Mouse (Mus musculus) lung, postnatal 0 days (tissue): ENCODE results near the gene Btaf1. TPM values are rescaled to one million over a fixed set of nuclear protein-coding genes. Genes with fewer than 3 reads are reported as not detected.
A peak's percentile ranks its signal among the peaks of the same experiment; 100 is the strongest.

Experiments used
- ATAC-seq: fragments of 200-750 bp; cut with Nextera tagmentation; 2 replicates; pipeline ENCODE4 v1.8.0; 2017; ENCODE audit warnings: moderate library complexity
- DNase-seq: peaks from one replicate; pipeline ENCODE4 v3.0.0-alpha.2; 2016; ENCODE audit warnings: low spot score
- H3K27ac ChIP-seq: fragments of 300-500 bp; sonication (generic); 2 replicates; pipeline ENCODE4 v1.5.1; 2014; ENCODE audit warnings: antibody characterized with exemption, mild to moderate bottlenecking, low read length, mixed read lengths
- H3K27me3 ChIP-seq: fragments of 300-500 bp; sonication (generic); replicated peaks from 2 replicates; pipeline ENCODE4 v1.6.1; 2014; ENCODE audit warnings: low read length, mixed read lengths; ENCODE audit not compliant: insufficient read depth
- H3K36me3 ChIP-seq: fragments of 300-500 bp; sonication (generic); 2 replicates; pipeline ENCODE4 v1.6.1; 2014; ENCODE audit warnings: low read length, mixed read lengths; ENCODE audit not compliant: insufficient read depth
- H3K4me1 ChIP-seq: fragments of 300-500 bp; sonication (generic); 2 replicates; pipeline ENCODE4 v1.6.1; 2014; ENCODE audit warnings: antibody characterized with exemption, low read depth, low read length, mixed read lengths; ENCODE audit not compliant: insufficient read depth
- H3K4me2 ChIP-seq: fragments of 300-500 bp; sonication (generic); replicated peaks from 2 replicates; pipeline ENCODE4 v1.6.1; 2014; ENCODE audit warnings: low read depth, mild to moderate bottlenecking, low read length, moderate library complexity, mixed read lengths
- H3K4me3 ChIP-seq: fragments of 300-500 bp; sonication (generic); 2 replicates; pipeline ENCODE4 v1.5.1; 2014; ENCODE audit warnings: low read depth, low read length
- H3K9ac ChIP-seq: fragments of 300-500 bp; sonication (generic); replicated peaks from 2 replicates; pipeline ENCODE4 v1.6.1; 2014; ENCODE audit warnings: low read depth, mild to moderate bottlenecking
- H3K9me3 ChIP-seq: fragments of 300-500 bp; sonication (generic); 2 replicates; pipeline ENCODE4 v1.6.1; 2016; ENCODE audit warnings: low read length, mixed read lengths
- CTCF ChIP-seq: IDR thresholded peaks from 2 replicates; pipeline ENCODE4 v1.5.1; 2016; ENCODE audit warnings: antibody characterized with exemption, mild to moderate bottlenecking
- EP300 ChIP-seq: IDR thresholded peaks from 2 replicates; pipeline ENCODE4 v1.6.1; 2016; ENCODE audit warnings: antibody characterized with exemption, mild to moderate bottlenecking, control low read depth
- WGBS: fragments of 180-500 bp; shearing (Covaris S2); extraction: QIAGEN DNeasy Blood & Tissue Kit; methylation state at CpG from one replicate; pipeline ENCODE4 v1.1.7; 2014; 5-methylcytosine and 5-hydroxymethylcytosine counted together
- polyA plus RNA-seq: library from polyadenylated mRNA; unstranded; fragments of >200 nt; fragmentation: Nextera tagmentation; extraction: Ambion mirVana; gene quantifications from 2 replicates; pipeline ENCODE4 v1.2.1, GENCODE M21; 2015

The Btaf1 gene
- polyA plus RNA-seq, 1 experiment from 2014 or later = 6.4 TPM

GRCm38 (mm10) chr19:37050643-37051345 lies 124.9 kb downstream of the Btaf1 start:
- WGBS = 61% methylated on average over 4 of the region's 4 CpGs
- DNase-seq = peak; percentile 73

GRCm38 (mm10) chr19:37055976-37056556 lies 130.2 kb downstream of the Btaf1 start:
- TF ChIP-seq CTCF = no peak
- TF ChIP-seq EP300 = no peak
- ATAC-seq = no peak

More at GRCm38 (mm10) chr19:37050643-37051345, 124.9 kb downstream of the Btaf1 start:
- Histone ChIP-seq H3K27me3 (no peaks in the 10 kb centered on the region), H3K27ac (no peak overlapping the region), H3K4me1 (no peaks in the 10 kb centered on the region), H3K4me2 (no peak overlapping the region), H3K36me3 (no peaks in the 10 kb centered on the region), H3K4me3 (no peak overlapping the region), H3K9ac (no peak overlapping the region), H3K9me3 (no peaks in the 10 kb centered on the region)
- TF ChIP-seq EP300 (no peak), CTCF (peak; percentile 82)
- no peak; the same call in 1 of the 2 replicates for ATAC-seq

GRCm38 (mm10) chr19:37057161-37057905 lies 131.5 kb downstream of the Btaf1 start:
- DNase-seq (no peak), ATAC-seq (no peak)
- TF ChIP-seq CTCF (no peak), EP300 (no peak)
- no peak overlapping the region for H3K27ac ChIP-seq
- H3K4me2 ChIP-seq = no peak overlapping the region
- H3K9ac ChIP-seq = no peak overlapping the region
- H3K9me3 ChIP-seq = no peaks in the 10 kb centered on the region
- H3K36me3 ChIP-seq = no peaks in the 10 kb centered on the region
- no peaks in the 10 kb centered on the region for H3K4me1 ChIP-seq
- 77% methylated on average over 8 of the region's 8 CpGs for WGBS
- no peak overlapping the region for H3K4me3 ChIP-seq
- H3K27me3 ChIP-seq = no peaks in the 10 kb centered on the region

More at GRCm38 (mm10) chr19:37055976-37056556, 130.2 kb downstream of the Btaf1 start:
- no peak overlapping the region for H3K4me3 ChIP-seq
- 76% methylated on average over 4 of the region's 4 CpGs for WGBS
- no peak overlapping the region for H3K9ac ChIP-seq
- DNase-seq = no peak
- H3K4me2 ChIP-seq = no peak overlapping the region
- no peaks in the 10 kb centered on the region for H3K4me1 ChIP-seq
- no peaks in the 10 kb centered on the region for H3K36me3 ChIP-seq
- no peaks in the 10 kb centered on the region for H3K9me3 ChIP-seq
- H3K27ac ChIP-seq = no peak overlapping the region
- no peaks in the 10 kb centered on the region for H3K27me3 ChIP-seq

GRCm38 (mm10) chr19:37059623-37060022 lies 133.7 kb downstream of the Btaf1 start:
- no peaks in the 10 kb centered on the region for H3K4me1 ChIP-seq
- H3K27me3 ChIP-seq = no peaks in the 10 kb centered on the region
- ATAC-seq = peak; percentile 32; the same call in 1 of the 2 replicates
- H3K27ac ChIP-seq = no peak overlapping the region
- no peaks in the 10 kb centered on the region for H3K9me3 ChIP-seq
- H3K36me3 ChIP-seq = no peaks in the 10 kb centered on the region
- peak; percentile 53 for DNase-seq
- H3K4me2 ChIP-seq = no peak overlapping the region
- no peak overlapping the region for H3K4me3 ChIP-seq
- WGBS = 46% methylated on average over 2 of the region's 2 CpGs
- TF ChIP-seq EP300 (no peak), CTCF (no peak)
- H3K9ac ChIP-seq = no peak overlapping the region

- Histone ChIP-seq H3K9me3 (no peaks in the 10 kb centered on the region), H3K4me2 (no peak overlapping the region), H3K36me3 (no peaks in the 10 kb centered on the region), H3K4me3 (no peak overlapping the region), H3K9ac (no peak overlapping the region), H3K27me3 (no peaks in the 10 kb centered on the region), H3K27ac (no peak overlapping the region), H3K4me1 (no peaks in the 10 kb centered on the region)
- TF ChIP-seq CTCF (no peak), EP300 (no peak)
- WGBS = 68% methylated on average over 4 of the region's 4 CpGs
- ATAC-seq = no peak
- DNase-seq = no peak
Observed at GRCm38 (mm10) chr19:37060078-37060477, 134.2 kb downstream of the Btaf1 start.

Other genes with a start within 250 kb of the Btaf1 start
- 39.4 and 51.4 TPM in 2 replicates for gene Ppp1r3c, start 189.4 kb upstream of the Btaf1 start, polyA plus RNA-seq
- gene Tnks2, start 91.8 kb upstream of the Btaf1 start, polyA plus RNA-seq = 25.4 and 28.7 TPM in 2 replicates
- gene Fgfbp3, start 6.5 kb upstream of the Btaf1 start, polyA plus RNA-seq = 7.6 and 8.2 TPM in 2 replicates